Mouse (Mus musculus): ENCODE measurements at regions not wholly inside any gene's neighbourhood (a gene's known extent, or its start where the extent isn't known, plus 50 kb on each side); places are given as distances from the start of the nearest gene placed in this dataset.

GRCm38 (mm10) chr5:100266671-100267510 lies 107.3 kb upstream of the Tmem150c start:
- DNase-seq (ENCODE audit: low spot score): no peak
- H3K9me3 ChIP-seq: no peaks in the 10 kb centered on the region
- 0 out of 2 replicates have a peak, but pooled peaks cover 9% of the 10 kb centered on the region for H3K4me1 ChIP-seq (replicated peaks)
- no peaks in the 10 kb centered on the region for H3K36me3 ChIP-seq
- H3K27ac ChIP-seq: no peak overlapping the region
- WGBS: 76% methylated on average over 17 of the region's 17 CpGs
- no peaks in the 10 kb centered on the region for H3K27me3 ChIP-seq (ENCODE audit: insufficient read depth, poor library complexity, severe bottlenecking)
- no peak overlapping the region for H3K4me3 ChIP-seq

- WGBS: 61% methylated on average over 8 of the region's 8 CpGs
- Histone ChIP-seq H3K4me1 (replicated peaks) (peaks cover 21% of the 10 kb centered on the region), H3K36me3 (no peaks in the 10 kb centered on the region), H3K4me3 (no peak overlapping the region), H3K9me3 (no peaks in the 10 kb centered on the region), H3K27me3 (ENCODE audit: insufficient read depth, poor library complexity, severe bottlenecking) (no peaks in the 10 kb centered on the region), H3K27ac (peak overlapping the region; percentile 59; the same call in 1 of the 2 replicates)
- peak; percentile 40 for DNase-seq (ENCODE audit: low spot score)
These were observed 100.4 kb upstream of the Tmem150c start for GRCm38 (mm10) chr5:100259803-100260693.

DNA sequence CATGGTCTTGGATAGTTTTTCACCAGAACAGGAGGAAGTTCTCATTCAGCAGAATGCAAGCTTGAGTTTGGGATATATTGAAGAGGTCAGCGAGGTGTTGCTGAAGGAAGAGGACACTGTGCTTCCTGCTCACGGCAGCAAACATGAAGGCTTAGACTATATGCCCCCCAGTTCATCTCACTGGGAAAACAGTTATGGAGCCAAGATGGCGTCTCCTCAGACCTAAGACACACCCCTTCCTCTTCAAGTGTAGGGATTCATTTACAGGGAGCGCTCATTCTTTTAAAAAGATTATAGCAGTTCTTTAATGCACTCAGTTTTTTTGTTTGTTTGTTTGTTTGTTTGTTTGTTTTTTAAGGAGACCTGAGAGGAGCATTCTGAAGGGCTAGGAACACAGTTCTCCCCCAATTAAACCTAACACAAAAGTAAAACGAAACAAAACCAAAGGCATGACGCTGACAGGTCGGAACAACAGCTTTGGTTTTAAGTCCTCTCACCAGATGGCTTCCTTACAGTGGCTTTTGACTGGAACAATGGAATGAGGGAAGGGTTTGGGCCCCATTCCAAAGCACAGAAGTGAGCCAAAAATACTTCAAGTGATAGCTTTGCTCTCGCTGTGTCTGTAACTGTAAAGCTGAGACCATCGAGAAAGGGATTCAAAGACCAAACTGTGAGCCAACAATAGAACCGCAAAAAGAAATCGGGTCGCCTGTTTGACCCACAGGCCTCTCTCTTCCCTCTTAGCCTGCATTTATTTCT lies 99.5 kb upstream of the Tmem150c start:
- Histone ChIP-seq H3K4me1 (replicated peaks) (peaks cover 21% of the 10 kb centered on the region), H3K4me3 (no peak overlapping the region), H3K36me3 (no peaks in the 10 kb centered on the region), H3K27ac (peak overlapping the region; percentile 59; the same call in 1 of the 2 replicates), H3K9me3 (no peaks in the 10 kb centered on the region), H3K27me3 (ENCODE audit: insufficient read depth, poor library complexity, severe bottlenecking) (no peaks in the 10 kb centered on the region)
- WGBS: 81% methylated on average over 12 of the region's 12 CpGs
- no peak for DNase-seq (ENCODE audit: low spot score)

- H3K36me3 ChIP-seq: no peaks in the 10 kb centered on the region
- DNase-seq (ENCODE audit: low spot score): no peak
- H3K4me3 ChIP-seq: no peak overlapping the region
- no peaks in the 10 kb centered on the region for H3K9me3 ChIP-seq
- no peak overlapping the region for H3K27ac ChIP-seq
- WGBS: 92% methylated on average over 9 of the region's 9 CpGs
- peaks cover 15% of the 10 kb centered on the region for H3K4me1 ChIP-seq (replicated peaks)
- no peaks in the 10 kb centered on the region for H3K27me3 ChIP-seq (ENCODE audit: insufficient read depth, poor library complexity, severe bottlenecking)
These were observed 95.7 kb upstream of the Tmem150c start for GRCm38 (mm10) chr5:100255276-100255675.

- Histone ChIP-seq H3K4me1 (replicated peaks) (peaks cover 4% of the 10 kb centered on the region; the same call in 1 of the 2 replicates), H3K27me3 (ENCODE audit: insufficient read depth, poor library complexity, severe bottlenecking) (no peaks in the 10 kb centered on the region), H3K4me3 (no peak overlapping the region), H3K9me3 (no peaks in the 10 kb centered on the region), H3K27ac (no peak overlapping the region), H3K36me3 (no peaks in the 10 kb centered on the region)
- DNase-seq (ENCODE audit: low spot score): no peak
- 94% methylated on average over 6 of the region's 6 CpGs for WGBS
These were observed 92.4 kb upstream of the Tmem150c start for GRCm38 (mm10) chr5:100252036-100252435.

- 58% methylated on average over 3 of the region's 3 CpGs for WGBS
- Histone ChIP-seq H3K4me3 (no peak overlapping the region), H3K9me3 (no peaks in the 10 kb centered on the region), H3K36me3 (no peaks in the 10 kb centered on the region), H3K27ac (no peak overlapping the region), H3K27me3 (ENCODE audit: insufficient read depth, poor library complexity, severe bottlenecking) (no peaks in the 10 kb centered on the region), H3K4me1 (replicated peaks) (no peaks in the 10 kb centered on the region)
- no peak for DNase-seq (ENCODE audit: low spot score)
These were observed 90.1 kb upstream of the Tmem150c start for GRCm38 (mm10) chr5:100249757-100250156.

DNA sequence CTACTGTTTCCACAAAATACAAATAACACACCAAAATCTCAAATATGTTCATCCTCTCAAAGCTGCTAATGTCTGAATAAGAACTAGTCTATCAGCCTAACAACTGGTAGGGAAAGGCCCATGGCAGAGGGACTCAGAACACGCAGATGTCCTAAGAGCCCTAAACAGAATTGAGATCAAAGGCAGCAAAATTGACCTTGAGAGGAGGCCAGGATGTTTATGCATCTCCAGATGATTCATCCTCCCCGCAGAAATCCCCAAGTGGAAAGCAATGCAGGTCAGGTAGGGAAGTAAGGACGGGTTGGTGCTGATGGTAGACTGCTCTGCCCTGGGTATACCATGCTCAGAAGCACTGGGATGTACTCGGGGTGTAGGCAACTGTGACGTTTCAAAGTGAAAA lies 89.0 kb upstream of the Tmem150c start:
- H3K9me3 ChIP-seq: no peaks in the 10 kb centered on the region
- no peak for DNase-seq (ENCODE audit: low spot score)

GRCm38 (mm10) chr5:100246709-100247108 lies 87.1 kb upstream of the Tmem150c start:
- Histone ChIP-seq H3K27me3 (ENCODE audit: insufficient read depth, poor library complexity, severe bottlenecking) (no peaks in the 10 kb centered on the region), H3K4me1 (replicated peaks) (no peaks in the 10 kb centered on the region), H3K9me3 (no peaks in the 10 kb centered on the region), H3K36me3 (no peaks in the 10 kb centered on the region), H3K27ac (no peak overlapping the region), H3K4me3 (no peak overlapping the region)
- WGBS: 95% methylated on average over 2 of the region's 2 CpGs
- no peak for DNase-seq (ENCODE audit: low spot score)

More for the DNA sequence above, 89.0 kb upstream of the Tmem150c start:
- Histone ChIP-seq H3K27ac (no peak overlapping the region), H3K36me3 (no peaks in the 10 kb centered on the region), H3K27me3 (ENCODE audit: insufficient read depth, poor library complexity, severe bottlenecking) (no peaks in the 10 kb centered on the region), H3K4me1 (replicated peaks) (no peaks in the 10 kb centered on the region), H3K4me3 (no peak overlapping the region)
- WGBS: 76% methylated on average over 5 of the region's 5 CpGs

GRCm38 (mm10) chr5:100244811-100245210 lies 85.2 kb upstream of the Tmem150c start:
- Histone ChIP-seq H3K9me3 (no peaks in the 10 kb centered on the region), H3K4me3 (no peak overlapping the region)
- WGBS: 84% methylated on average over 3 of the region's 3 CpGs

DNA sequence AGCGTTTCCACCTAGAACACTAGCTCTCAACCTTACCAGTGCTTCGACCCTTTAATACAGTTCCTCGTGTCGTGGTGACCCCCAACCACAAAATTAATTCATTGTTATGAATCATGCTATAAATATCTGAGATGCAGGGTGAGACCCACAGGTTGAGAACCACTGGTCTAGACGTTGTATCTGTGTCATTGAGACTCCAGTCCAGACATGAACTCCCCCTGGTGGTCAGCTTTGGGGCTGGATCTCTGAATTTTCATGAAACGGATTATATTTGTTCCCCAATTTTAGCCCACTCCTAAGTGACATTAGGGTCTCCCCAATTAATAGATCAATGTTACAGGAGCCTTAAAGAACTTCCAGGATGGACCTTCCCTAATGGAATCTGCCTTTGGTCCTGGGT lies 81.3 kb upstream of the Tmem150c start:
- Histone ChIP-seq H3K4me1 (replicated peaks) (no peaks in the 10 kb centered on the region), H3K27ac (no peak overlapping the region), H3K9me3 (no peaks in the 10 kb centered on the region), H3K27me3 (ENCODE audit: insufficient read depth, poor library complexity, severe bottlenecking) (no peaks in the 10 kb centered on the region), H3K36me3 (no peaks in the 10 kb centered on the region), H3K4me3 (no peak overlapping the region)
- WGBS: 73% methylated on average over 6 of the region's 6 CpGs
- peak; percentile 34 for DNase-seq (ENCODE audit: low spot score)

More at GRCm38 (mm10) chr5:100244811-100245210, 85.2 kb upstream of the Tmem150c start:
- Histone ChIP-seq H3K27me3 (ENCODE audit: insufficient read depth, poor library complexity, severe bottlenecking) (no peaks in the 10 kb centered on the region), H3K4me1 (replicated peaks) (no peaks in the 10 kb centered on the region), H3K36me3 (no peaks in the 10 kb centered on the region), H3K27ac (no peak overlapping the region)
- DNase-seq (ENCODE audit: low spot score): no peak

DNA sequence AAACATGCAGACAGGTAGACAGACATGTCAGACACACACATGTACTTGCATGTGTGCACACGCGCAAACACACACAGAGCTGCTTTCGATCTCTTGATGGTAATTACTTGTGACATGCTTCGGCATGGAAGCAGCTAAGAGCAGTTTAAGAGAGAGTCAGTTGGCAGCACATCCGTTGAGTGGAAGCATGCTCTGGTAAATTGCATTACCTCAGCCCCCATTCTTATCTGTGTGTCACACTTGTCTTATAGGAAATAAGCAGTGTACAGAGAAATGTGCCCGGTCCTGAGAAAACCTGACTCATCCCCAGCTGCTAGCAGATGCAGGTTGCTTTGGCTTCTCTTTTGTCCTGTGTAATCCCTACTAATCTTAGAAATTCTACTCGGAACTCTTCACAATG lies 80.0 kb upstream of the Tmem150c start:
- H3K36me3 ChIP-seq: no peaks in the 10 kb centered on the region
- H3K27ac ChIP-seq: no peak overlapping the region
- H3K4me3 ChIP-seq: no peak overlapping the region
- H3K4me1 ChIP-seq (replicated peaks): no peaks in the 10 kb centered on the region
- no peaks in the 10 kb centered on the region for H3K27me3 ChIP-seq (ENCODE audit: insufficient read depth, poor library complexity, severe bottlenecking)
- DNase-seq (ENCODE audit: low spot score): no peak
- no peaks in the 10 kb centered on the region for H3K9me3 ChIP-seq
- 87% methylated on average over 7 of the region's 7 CpGs for WGBS

DNA sequence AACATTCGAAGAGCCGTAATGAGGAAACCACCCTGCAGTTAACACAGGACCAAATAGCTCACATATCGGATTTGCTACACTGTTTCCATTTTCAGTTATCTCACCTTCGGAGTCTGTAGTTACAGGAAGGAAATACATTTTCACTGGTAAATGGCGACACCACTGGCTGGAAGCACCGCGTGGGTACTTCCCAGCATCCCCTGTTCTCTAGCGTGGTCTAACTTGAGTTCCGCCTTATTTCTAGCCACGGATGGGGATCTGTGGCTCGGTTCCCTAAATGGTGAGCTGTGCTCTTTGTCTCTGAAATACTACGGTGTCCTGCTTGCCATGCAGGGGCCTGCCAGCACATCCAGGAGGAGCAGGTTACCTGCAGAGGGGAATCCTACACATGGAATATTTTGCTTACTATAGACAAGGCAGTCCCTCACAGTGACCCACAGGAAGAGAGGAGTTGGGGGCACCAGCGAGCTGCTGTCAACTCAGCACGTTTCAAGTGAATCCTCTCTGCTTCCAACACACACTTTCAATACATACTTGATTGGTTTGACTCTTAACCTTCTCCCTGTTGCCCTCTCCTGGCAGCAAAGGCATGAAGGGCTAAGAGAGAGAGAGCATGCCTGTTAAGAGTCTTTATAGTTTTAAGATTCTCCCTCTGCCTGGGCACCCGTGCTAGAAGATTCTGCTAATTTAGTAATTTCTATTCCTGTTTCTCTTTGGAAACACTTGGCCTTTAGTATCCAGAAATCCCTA lies 78.9 kb upstream of the Tmem150c start:
- H3K9me3 ChIP-seq: no peaks in the 10 kb centered on the region

More for the DNA sequence above, 78.9 kb upstream of the Tmem150c start:
- no peaks in the 10 kb centered on the region for H3K27me3 ChIP-seq (ENCODE audit: insufficient read depth, poor library complexity, severe bottlenecking)
- 89% methylated on average over 15 of the region's 15 CpGs for WGBS
- H3K36me3 ChIP-seq: no peaks in the 10 kb centered on the region
- H3K4me3 ChIP-seq: no peak overlapping the region
- DNase-seq (ENCODE audit: low spot score): no peak
- H3K27ac ChIP-seq: no peak overlapping the region
- no peaks in the 10 kb centered on the region for H3K4me1 ChIP-seq (replicated peaks)

Data from hindbrain, embryonic 10.5 days (tissue).